Mouse (Mus musculus): ENCODE data around the gene Ano6.

The Ano6 gene

DNA sequence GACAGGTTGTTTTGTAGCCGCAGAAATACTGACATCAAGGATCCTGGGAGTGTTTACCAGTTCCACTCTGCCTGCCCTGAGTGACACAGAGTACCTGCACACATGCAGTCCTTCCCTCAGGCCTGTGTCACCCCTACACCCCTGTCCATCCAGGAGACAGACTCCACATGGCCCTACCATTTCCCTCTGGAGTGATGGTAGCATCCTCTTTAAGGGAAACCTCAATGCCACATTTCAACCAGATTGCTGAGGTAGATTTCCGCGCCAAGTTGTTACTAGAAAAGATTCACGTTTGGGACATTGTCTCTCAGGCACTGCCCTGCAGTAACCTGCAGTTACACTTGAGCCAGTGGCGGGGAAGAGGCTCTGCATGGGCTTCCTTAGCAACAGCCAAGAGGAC lies 97.9 kb downstream of the Ano6 start:
- DNase-seq (ENCODE audit: low spot score in 2 of 2): peak in 1 of 2 experiments; percentile 10

DNA sequence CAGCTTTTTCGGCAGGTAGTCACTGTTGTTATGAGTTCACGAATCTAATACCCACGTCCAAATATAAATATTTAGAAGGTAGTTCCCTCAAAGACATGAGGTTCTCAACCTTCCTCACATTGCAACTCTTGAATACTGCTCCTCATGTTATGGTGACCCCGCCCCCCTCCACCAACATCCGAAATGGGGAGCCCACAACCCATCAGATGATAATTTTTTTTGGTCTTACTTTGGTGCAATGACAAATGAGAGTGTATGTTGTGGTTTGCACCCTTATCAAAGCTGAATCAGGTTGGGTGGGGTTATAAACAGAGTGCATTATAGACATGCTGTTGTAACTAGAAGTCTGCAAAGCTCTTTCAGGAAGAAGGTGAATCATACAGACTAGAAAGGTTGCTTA lies 99.7 kb downstream of the Ano6 start:
- DNase-seq (ENCODE audit: low spot score in 2 of 2): peak in 1 of 2 experiments; percentile 12

GRCm38 (mm10) chr15:95892171-95892570 lies 101.5 kb downstream of the Ano6 start:
- peak in 1 of 2 experiments; percentile 9 for DNase-seq (ENCODE audit: low spot score in 2 of 2)

DNA sequence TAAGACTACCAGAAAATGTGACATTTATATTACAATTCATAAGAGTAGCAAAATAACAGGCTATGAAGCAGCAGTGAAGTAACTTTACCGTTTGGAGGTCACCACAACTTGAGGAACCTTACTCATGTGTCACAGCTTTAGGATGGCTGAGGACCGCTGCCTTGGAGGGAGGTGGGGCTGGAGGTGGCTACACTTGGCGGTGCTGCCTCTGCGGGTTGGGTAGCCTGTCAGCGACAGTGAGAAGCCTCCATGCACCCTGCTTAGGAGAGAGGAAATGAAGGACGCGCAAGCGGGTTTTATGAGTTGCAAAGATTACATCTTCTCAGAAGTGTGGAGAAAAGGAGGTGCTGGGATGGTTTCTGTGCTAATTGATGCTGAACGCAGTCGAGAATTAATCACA lies 102.3 kb downstream of the Ano6 start:
- DNase-seq (ENCODE audit: low spot score in 2 of 2): peak in 1 of 2 experiments; percentile 14

GRCm38 (mm10) chr15:95895699-95896098 lies 105.1 kb downstream of the Ano6 start:
- DNase-seq (ENCODE audit: low spot score in 2 of 2): peak in 1 of 2 experiments; percentile 9

- DNase-seq (ENCODE audit: low spot score in 2 of 2): no peak
Measured at GRCm38 (mm10) chr15:95897653-95898052, 107.0 kb downstream of the Ano6 start.

- DNase-seq (ENCODE audit: low spot score in 2 of 2): peak in 1 of 2 experiments; percentile 7
Measured at GRCm38 (mm10) chr15:95898438-95898837, 107.8 kb downstream of the Ano6 start.

DNA sequence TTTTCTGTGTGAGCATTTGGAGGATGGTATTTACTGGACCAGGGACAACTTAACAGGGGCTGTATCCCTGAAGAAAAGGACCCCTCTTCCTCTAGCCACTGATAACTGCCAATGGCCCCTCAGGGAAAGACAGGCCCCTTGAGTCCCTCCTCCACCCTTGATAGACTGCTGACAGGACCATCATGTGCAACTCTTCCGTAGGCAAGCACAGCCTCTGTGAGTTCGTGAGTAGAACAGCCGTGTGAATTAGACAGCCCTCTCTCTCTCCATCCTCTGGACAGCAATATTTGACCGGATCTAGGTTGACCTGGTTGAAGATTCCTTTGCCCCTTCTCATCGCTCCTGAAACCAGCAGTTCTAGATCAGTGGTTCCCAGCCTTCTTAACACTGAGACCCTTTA lies 111.8 kb downstream of the Ano6 start:
- DNase-seq (ENCODE audit: low spot score in 2 of 2): peak in 1 of 2 experiments; percentile 7

GRCm38 (mm10) chr15:95904247-95904646 lies 113.6 kb downstream of the Ano6 start:
- DNase-seq (ENCODE audit: low spot score in 2 of 2): no peak

- peak in 1 of 2 experiments; percentile 71 for DNase-seq (ENCODE audit: low spot score in 2 of 2)
Measured at GRCm38 (mm10) chr15:95906017-95906749, 115.5 kb downstream of the Ano6 start.

DNA sequence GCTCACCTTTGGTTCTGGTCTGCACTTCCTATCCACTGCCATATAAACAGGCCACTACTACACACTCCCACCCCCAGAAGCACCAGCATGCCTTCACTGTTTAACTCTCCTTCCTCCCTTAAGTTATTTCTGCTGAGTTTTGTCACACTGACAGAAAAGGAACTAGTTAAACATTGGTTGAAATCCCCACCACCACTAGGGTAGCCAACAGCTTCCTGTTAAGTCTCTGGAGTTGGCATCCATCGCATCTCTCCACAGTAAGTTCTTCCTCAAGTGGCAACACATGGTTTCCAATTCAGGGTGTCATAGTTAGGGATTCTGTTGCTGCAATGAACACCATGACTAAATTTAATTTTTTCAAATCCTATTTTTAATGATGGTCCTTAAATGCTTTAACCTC lies 116.2 kb downstream of the Ano6 start:
- DNase-seq (ENCODE audit: low spot score in 2 of 2): no peak

GRCm38 (mm10) chr15:95907337-95907736 lies 116.7 kb downstream of the Ano6 start:
- DNase-seq (ENCODE audit: low spot score in 2 of 2): no peak

GRCm38 (mm10) chr15:95907909-95908308 lies 117.3 kb downstream of the Ano6 start:
- DNase-seq (ENCODE audit: low spot score in 2 of 2): no peak

DNA sequence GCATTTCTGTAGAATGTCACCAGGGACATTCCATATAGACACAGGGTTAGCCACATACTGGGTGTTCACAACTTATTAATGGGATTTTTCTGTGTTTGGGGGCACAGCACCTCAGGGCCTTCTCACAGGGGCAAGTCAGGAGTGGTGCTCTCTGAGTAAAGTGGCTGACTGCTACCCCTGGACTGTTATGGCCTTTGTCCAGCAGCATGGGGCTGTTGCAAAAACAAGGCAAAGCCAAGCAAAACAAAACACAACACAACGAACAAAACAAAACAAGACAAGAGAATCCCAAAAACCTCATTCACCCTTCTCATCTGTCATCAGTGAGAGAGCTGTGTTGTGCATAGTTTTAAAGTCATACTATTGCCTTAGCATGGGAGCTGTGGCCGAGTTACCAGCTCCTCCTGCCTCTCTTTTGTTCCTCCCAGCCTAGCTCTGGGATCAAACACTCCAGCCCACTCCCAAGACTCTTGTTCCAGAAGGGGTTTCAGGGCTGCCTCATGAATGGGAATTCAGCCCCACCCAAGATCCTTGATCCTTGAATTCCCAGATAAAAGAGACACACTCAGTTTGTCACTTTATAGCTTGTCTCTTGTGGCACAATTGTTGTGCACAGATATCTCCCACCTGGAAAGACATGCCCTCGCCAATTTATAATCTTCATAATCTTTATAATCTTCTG lies 119.6 kb downstream of the Ano6 start:
- no peak for DNase-seq (ENCODE audit: low spot score in 2 of 2)

GRCm38 (mm10) chr15:95914963-95915362 lies 124.3 kb downstream of the Ano6 start:
- no peak for DNase-seq (ENCODE audit: low spot score in 2 of 2)

DNA sequence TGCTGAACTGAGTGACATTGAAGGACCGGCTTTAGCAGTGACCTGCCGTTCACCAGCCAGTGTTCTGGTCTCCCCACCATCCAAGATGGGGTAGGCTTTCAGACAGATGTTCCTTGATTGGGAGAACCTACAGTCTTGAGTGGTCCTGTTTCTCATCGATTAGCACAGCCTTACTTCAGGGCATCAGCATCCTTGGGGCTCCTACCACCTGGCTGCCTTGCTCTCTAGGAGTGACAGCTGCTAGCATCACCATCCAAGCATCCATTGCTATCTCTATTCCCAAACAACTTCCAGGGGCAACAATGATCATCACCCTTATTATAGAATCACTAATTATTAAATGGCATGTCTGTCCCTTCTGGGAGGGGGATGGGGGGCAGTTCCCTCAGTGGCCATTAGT lies 124.8 kb downstream of the Ano6 start:
- no peak for DNase-seq (ENCODE audit: low spot score in 2 of 2)

DNA sequence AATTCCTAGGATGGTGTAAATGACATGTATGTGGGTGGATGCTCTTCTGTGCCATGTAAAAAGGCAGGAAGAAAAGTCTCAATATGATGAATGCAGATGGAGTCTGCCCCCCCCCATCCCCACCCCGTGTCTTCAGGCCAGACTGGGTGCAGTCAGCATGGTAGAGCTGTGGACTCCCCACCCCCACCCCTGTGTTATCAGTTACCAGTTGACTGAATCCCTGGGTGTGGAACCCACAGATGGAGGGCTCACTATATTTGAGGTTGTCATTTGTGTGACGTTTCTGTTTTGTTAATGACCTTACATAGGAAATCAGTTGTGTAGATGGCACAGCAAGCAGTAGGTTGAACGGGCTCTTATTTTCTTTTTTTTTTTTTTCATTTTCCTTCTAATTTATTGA lies 126.7 kb downstream of the Ano6 start:
- DNase-seq (ENCODE audit: low spot score in 2 of 2): no peak

DNA sequence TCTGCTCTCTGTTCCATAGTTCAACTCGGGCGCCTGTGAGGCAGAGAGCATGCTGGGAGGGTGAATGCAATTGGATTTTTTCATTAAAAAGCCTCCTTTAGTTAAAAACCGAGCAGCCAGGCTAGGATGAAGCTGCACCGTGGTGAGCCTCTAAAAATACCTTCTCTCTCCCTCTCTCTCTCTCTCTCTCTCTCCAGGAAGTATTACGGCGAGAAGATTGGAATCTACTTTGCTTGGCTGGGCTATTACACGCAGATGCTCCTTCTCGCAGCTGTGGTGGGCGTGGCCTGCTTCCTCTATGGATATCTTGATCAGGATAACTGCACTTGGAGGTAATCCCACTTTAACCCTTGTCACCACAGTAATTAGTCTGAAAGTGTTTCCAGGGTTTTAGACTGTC lies 129.4 kb downstream of the Ano6 start:
- DNase-seq (ENCODE audit: low spot score in 2 of 2): no peak

- no peak for DNase-seq (ENCODE audit: low spot score in 2 of 2)
Measured at GRCm38 (mm10) chr15:95921072-95921471, 130.4 kb downstream of the Ano6 start.

DNA sequence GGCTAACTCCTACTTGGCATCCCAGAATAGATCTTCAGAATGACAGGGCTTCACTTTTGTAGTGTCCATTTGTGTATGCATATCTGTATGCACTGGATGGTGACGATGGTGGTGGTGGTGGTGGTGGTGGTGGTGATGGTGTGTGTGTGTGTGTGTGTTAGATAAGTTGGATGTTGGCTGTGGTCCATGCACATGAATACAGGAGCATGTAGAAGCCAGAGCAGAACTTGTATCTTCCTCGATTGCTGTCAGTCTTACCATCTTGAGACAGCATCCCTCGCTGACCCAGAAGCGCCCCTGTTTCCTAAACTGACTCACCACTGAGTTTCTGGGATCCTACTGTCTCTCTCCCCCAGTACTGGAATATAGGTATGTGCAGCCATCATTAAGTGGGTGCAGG lies 131.0 kb downstream of the Ano6 start:
- DNase-seq (ENCODE audit: low spot score in 2 of 2): peak in 1 of 2 experiments; percentile 32

DNA sequence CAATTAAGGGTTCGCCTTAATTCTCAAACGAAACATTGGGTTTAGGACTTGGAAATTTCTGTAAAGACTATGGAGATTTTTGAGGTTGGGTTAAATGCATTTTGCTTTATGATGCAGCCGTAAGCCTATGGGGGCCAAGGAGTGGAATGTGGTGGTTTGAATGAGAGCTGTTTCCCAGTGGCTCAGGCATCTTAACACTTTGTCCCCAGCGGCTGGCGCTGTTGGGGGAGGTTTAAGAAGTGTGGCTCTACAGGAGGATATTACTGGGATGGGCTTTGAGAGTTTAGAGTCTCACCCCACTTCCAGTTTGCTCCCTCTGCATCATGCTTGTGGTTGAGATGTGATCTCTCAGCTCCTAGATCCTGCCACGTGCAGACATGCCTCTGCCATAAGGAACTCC lies 131.9 kb downstream of the Ano6 start:
- peak in 1 of 2 experiments; percentile 43 for DNase-seq (ENCODE audit: low spot score in 2 of 2)

GRCm38 (mm10) chr15:95925334-95925986 lies 134.8 kb downstream of the Ano6 start:
- DNase-seq (ENCODE audit: low spot score in 2 of 2): no peak

DNA sequence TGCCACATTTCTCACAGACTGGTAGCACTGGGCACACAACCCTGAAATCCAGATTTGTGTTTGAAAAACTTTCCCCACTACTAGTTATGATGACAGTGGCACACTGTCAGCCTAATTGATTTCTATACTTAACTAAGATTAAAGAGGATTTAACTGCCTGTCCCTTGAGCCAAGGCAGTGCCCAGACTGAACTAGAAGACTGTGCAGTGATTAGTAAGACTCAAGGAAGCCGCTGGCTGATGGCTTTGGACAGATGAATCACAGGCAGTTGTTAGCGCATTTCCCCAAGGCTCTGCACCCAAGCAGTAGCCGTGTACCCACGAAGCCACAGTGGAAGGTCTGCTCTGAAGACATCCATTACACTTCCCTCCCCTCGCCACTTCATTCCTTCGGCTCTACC lies 138.4 kb downstream of the Ano6 start:
- no peak for DNase-seq (ENCODE audit: low spot score in 2 of 2)

Data from spleen, postnatal 10 days (tissue).